Mouse (Mus musculus): ENCODE measurements around the gene Tusc1. TPM values are rescaled to one million over a fixed set of nuclear protein-coding genes. Genes with fewer than 3 reads are reported as not detected.

Tusc1 gene
- polyA plus RNA-seq (2012; fragmentation: generic; extraction: Trizol): 10 to 100 TPM in 1 of 2 experiments, 1 to 10 TPM in 1; 9.2 to 12.7 TPM

DNA sequence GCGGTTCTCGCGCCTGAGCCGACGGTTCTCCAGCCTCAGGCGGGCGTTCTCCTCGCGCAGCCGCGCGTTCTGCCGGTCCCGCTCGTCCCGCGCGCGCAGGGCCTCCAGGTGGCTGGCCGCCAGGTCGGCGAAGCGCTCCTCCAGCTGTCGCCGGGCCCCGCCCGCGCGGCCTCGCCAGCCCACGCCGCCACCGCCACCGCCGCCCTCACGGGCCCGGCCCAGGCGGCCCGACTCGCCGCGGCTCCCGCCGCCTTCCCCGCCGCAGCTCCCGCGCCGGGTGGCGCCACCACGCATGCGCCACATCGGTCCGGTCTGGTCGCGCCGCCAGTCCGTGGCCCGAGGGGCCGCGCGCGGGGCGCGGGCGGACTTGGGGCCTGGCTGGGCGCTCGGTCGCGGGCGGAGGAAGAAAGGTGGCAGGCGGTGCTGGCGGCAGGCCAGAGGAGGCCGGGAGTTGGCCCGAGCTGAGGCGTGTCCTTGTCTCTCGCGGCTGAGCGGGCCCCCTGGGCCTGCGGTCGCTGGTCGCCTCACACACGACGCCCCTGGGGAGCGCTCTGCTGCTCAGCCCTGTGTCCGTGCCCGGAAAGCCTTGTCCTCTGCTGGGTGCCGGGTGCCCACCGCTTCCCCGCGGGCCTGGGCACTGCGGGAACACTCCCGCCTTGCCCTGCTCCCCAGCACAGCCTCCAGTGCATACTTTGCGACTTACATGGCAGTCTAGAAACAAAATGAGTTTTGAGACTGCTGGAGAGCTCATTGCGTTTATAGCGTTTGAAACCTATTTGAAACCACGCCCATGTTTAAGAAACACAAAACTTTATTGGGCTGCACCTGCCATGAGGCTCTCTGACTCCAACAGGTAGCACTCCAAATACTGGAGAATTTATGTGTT lies at the start of gene Tusc1:
TSS of gene Tusc1 (minus strand) at position 394 of the 886 bp plus-strand sequence.

Measured in C3H10T1/2 (cell line).